Mouse (Mus musculus) ES-Bruce4 (cell line): ENCODE results near the gene Nxt1. TPM values are rescaled to one million over a fixed set of nuclear protein-coding genes. Genes with fewer than 3 reads are reported as not detected.

Experiments
- H3K27ac ChIP-seq: 2 replicates; pipeline ENCODE4 v1.5.1; 2012; ENCODE audit warnings: low read length, inconsistent platforms; ENCODE audit not compliant: insufficient read depth
- H3K27me3 ChIP-seq: 2 replicates; pipeline ENCODE4 v1.6.1; 2012; ENCODE audit warnings: mild to moderate bottlenecking, low read length, inconsistent platforms; ENCODE audit not compliant: control insufficient read depth, poor library complexity, insufficient read depth, severe bottlenecking
- H3K36me3 ChIP-seq: 2 replicates; pipeline ENCODE4 v1.6.1; 2012; ENCODE audit warnings: inconsistent platforms, mild to moderate bottlenecking, low read length, moderate library complexity; ENCODE audit not compliant: control insufficient read depth, poor library complexity, insufficient read depth, severe bottlenecking
- H3K4me1 ChIP-seq: one replicate; pipeline ENCODE4 v1.8.1; 2011; ENCODE audit warnings: low read length; ENCODE audit not compliant: control insufficient read depth, insufficient read depth
- H3K4me3 ChIP-seq: 2 replicates; pipeline ENCODE4 v1.5.1; 2011; ENCODE audit warnings: low read depth, mild to moderate bottlenecking, low read length
- H3K9ac ChIP-seq: 2 replicates; pipeline ENCODE4 v1.6.1; 2012; ENCODE audit warnings: low read depth, mild to moderate bottlenecking, inconsistent platforms; ENCODE audit not compliant: poor library complexity, severe bottlenecking
- H3K9me3 ChIP-seq: replicated peaks from 2 replicates; pipeline ENCODE4 v1.6.1; 2012; ENCODE audit warnings: mild to moderate bottlenecking, low read length, inconsistent platforms; ENCODE audit not compliant: control insufficient read depth, poor library complexity, insufficient read depth, severe bottlenecking
- CTCF ChIP-seq: IDR thresholded peaks from one replicate; pipeline ENCODE4 v1.8.1; 2011; ENCODE audit warnings: low read depth, low read length
- EP300 ChIP-seq: IDR thresholded peaks from 2 replicates; pipeline ENCODE4 v1.6.1; 2011; ENCODE audit warnings: low read depth, low read length; ENCODE audit not compliant: insufficient read depth
- POLR2A ChIP-seq: IDR thresholded peaks from one replicate; pipeline ENCODE4 v1.8.1; 2011; ENCODE audit warnings: low read length; ENCODE audit not compliant: insufficient read depth
- polyA plus RNA-seq: library from polyadenylated mRNA; stranded (reverse); fragments of >200 nt; gene quantifications from 2 replicates; pipeline ENCODE4 v1.2.4, GENCODE M21; 2011; ENCODE audit warnings: low read depth; ENCODE audit not compliant: missing spikeins, insufficient read depth, insufficient read length

Nxt1 gene
- 40.2 and 48.0 TPM in 2 replicates for polyA plus RNA-seq

GRCm38 (mm10) chr2:148672199-148673096 lies at the start of gene Nxt1:
Gene Nxt1 (plus strand): TSS chr2:148672601.
- Histone ChIP-seq H3K9me3 (no peaks in the 10 kb centered on the region), H3K4me3 (peak within 1 kb of the TSS; percentile 98), H3K27me3 (no peaks in the 10 kb centered on the region), H3K9ac (peak within 1 kb of the TSS; percentile 86), H3K4me1 (no peaks in the 10 kb centered on the region), H3K27ac (no peak within 1 kb of the TSS), H3K36me3 (peaks cover 22% of the 10 kb centered on the region)
- no peak for TF ChIP-seq EP300
- TF ChIP-seq CTCF: no peak
- peak; percentile 52 for TF ChIP-seq POLR2A

GRCm38 (mm10) chr2:148623067-148623466 lies 49.3 kb upstream of the Nxt1 start:
- H3K27me3 ChIP-seq: no peaks in the 10 kb centered on the region; the same call in 1 of the 2 replicates
- no peaks in the 10 kb centered on the region for H3K4me1 ChIP-seq
- no peaks in the 10 kb centered on the region for H3K36me3 ChIP-seq
- no peaks in the 10 kb centered on the region for H3K9me3 ChIP-seq
- H3K4me3 ChIP-seq: no peak overlapping the region
- no peak overlapping the region for H3K27ac ChIP-seq
- no peak overlapping the region for H3K9ac ChIP-seq
- TF ChIP-seq CTCF (no peak), POLR2A (no peak), EP300 (no peak)

GRCm38 (mm10) chr2:148624484-148624883 lies 47.9 kb upstream of the Nxt1 start:
- Histone ChIP-seq H3K4me3 (no peak overlapping the region), H3K27ac (no peak overlapping the region), H3K27me3 (no peaks in the 10 kb centered on the region; the same call in 1 of the 2 replicates), H3K36me3 (no peaks in the 10 kb centered on the region), H3K4me1 (no peaks in the 10 kb centered on the region), H3K9me3 (no peaks in the 10 kb centered on the region), H3K9ac (no peak overlapping the region)
- TF ChIP-seq EP300 (no peak), CTCF (no peak), POLR2A (no peak)

GRCm38 (mm10) chr2:148627011-148627471 lies 45.4 kb upstream of the Nxt1 start:
- Histone ChIP-seq H3K27me3 (no peaks in the 10 kb centered on the region), H3K4me3 (no peak overlapping the region), H3K9ac (no peak overlapping the region), H3K4me1 (no peaks in the 10 kb centered on the region), H3K27ac (no peak overlapping the region), H3K9me3 (no peaks in the 10 kb centered on the region), H3K36me3 (no peaks in the 10 kb centered on the region)
- TF ChIP-seq EP300: no peak
- no peak for TF ChIP-seq POLR2A
- no peak for TF ChIP-seq CTCF

- TF ChIP-seq POLR2A (no peak), CTCF (no peak), EP300 (no peak)
- Histone ChIP-seq H3K4me1 (no peaks in the 10 kb centered on the region), H3K27ac (no peak overlapping the region), H3K9me3 (no peaks in the 10 kb centered on the region), H3K36me3 (no peaks in the 10 kb centered on the region), H3K27me3 (no peaks in the 10 kb centered on the region), H3K9ac (no peak overlapping the region), H3K4me3 (no peak overlapping the region)
Measured at GRCm38 (mm10) chr2:148631011-148631410, 41.4 kb upstream of the Nxt1 start.

GRCm38 (mm10) chr2:148631602-148632001 lies 40.8 kb upstream of the Nxt1 start:
- no peaks in the 10 kb centered on the region for H3K36me3 ChIP-seq
- H3K9ac ChIP-seq: no peak overlapping the region
- TF ChIP-seq POLR2A: no peak
- no peak for TF ChIP-seq EP300
- no peak for TF ChIP-seq CTCF
- H3K4me1 ChIP-seq: no peaks in the 10 kb centered on the region
- H3K9me3 ChIP-seq: no peaks in the 10 kb centered on the region
- H3K27ac ChIP-seq: no peak overlapping the region
- no peaks in the 10 kb centered on the region for H3K27me3 ChIP-seq
- H3K4me3 ChIP-seq: no peak overlapping the region
